ENCODE assay signal across 8 mouse cellular contexts in genomic region chr5:120679676-120680555, GRCm38 (mm10). TPM values are rescaled to one million over a fixed set of nuclear protein-coding genes. Genes with fewer than 3 reads are reported as not detected.
DNase-seq lines count a peak whose midpoint lies in the region; ATAC-seq and TF ChIP-seq lines count a peak whose summit lies in the region.

No protein-coding gene starts in this region.

- peak overlapping the region; percentile 53 for H3K4me2 ChIP-seq in hindbrain, embryonic 11.5 days (replicated peaks; ENCODE audit: low read depth, low read length)

- no peak for TF ChIP-seq POLR2A in lung, adult 2 months (IDR thresholded peaks at IDR 0.05; ENCODE audit: borderline replicate concordance, extremely low read depth, low read depth, low read length)

- H3K27ac ChIP-seq in hindbrain, embryonic 11.5 days (ENCODE audit: low read depth, low read length): peak overlapping the region; percentile 74

- ATAC-seq in G1E (ENCODE audit: extremely low read depth, insufficient number of reproducible peaks, low FRiP score, poor library complexity, severe bottlenecking): 0 out of 2 replicates have a peak, but pooled peaks have one; percentile 12
- ATAC-seq in frontal cortex, adult (ENCODE audit: low TSS enrichment): peak; percentile 81
- peak; percentile 90 for ATAC-seq in hindbrain, embryonic 11.5 days (ENCODE audit: low FRiP score)

- peaks cover 42% of the 10 kb centered on the region for H3K36me3 ChIP-seq in G1E (replicated peaks)
- no peaks in the 10 kb centered on the region for H3K36me3 ChIP-seq in hindbrain, embryonic 11.5 days (ENCODE audit: control insufficient read depth, insufficient read depth, low read length)

- peaks cover 28% of the 10 kb centered on the region for H3K27me3 ChIP-seq in G1E (ENCODE audit: insufficient read depth, low read length)
- peaks cover 25% of the 10 kb centered on the region for H3K27me3 ChIP-seq in hindbrain, embryonic 11.5 days (ENCODE audit: control insufficient read depth, insufficient read depth, low read length)

- 1% methylated on average over 23 of the region's 24 CpGs for WGBS in hindbrain, embryonic 11.5 days
- whole genome bisulfite sequencing in lung, adult 2 months: 6% methylated on average over 24 of the region's 24 CpGs

- no peak for TF ChIP-seq CTCF in G1E (IDR thresholded peaks at IDR 0.05; ENCODE audit: low read depth, low read length)
- peak; percentile 30; the same call in 1 of the 2 replicates for TF ChIP-seq CTCF in lung, adult 2 months (IDR thresholded peaks at IDR 0.05; ENCODE audit: insufficient read depth, low read length)

- no peak overlapping the region; the same call in 1 of the 2 replicates for H3K4me3 ChIP-seq in G1E (ENCODE audit: low read depth, low read length)
- peak overlapping the region; percentile 31 for H3K4me3 ChIP-seq in hindbrain, embryonic 11.5 days (ENCODE audit: low read depth, low read length)
- no peak overlapping the region for H3K4me3 ChIP-seq in lung, adult 2 months (replicated peaks; ENCODE audit: extremely low read depth, low read depth, low read length)

- peak overlapping the region; percentile 40 for H3K9ac ChIP-seq in hindbrain, embryonic 11.5 days (ENCODE audit: low read depth, low read length)

- DNase-seq in G1E (ENCODE audit: low spot score): peak; percentile 91
- DNase-seq in cerebellum, adult 8-10 months: peak; percentile 48
- peak; percentile 94 for DNase-seq in hindbrain, embryonic 11.5 days (ENCODE audit: low spot score)
- peak; percentile 77 for DNase-seq in layer of hippocampus, adult 9-10 months (ENCODE audit: low spot score)
- DNase-seq in lung, adult 2 months: peak; percentile 9
- DNase-seq in ovary, postnatal 10 days (ENCODE audit: low spot score): peak; percentile 70
- DNase-seq in thymus, postnatal 4 days: peak; percentile 73

- no peaks in the 10 kb centered on the region for H3K9me3 ChIP-seq in G1E (replicated peaks)
- no peaks in the 10 kb centered on the region for H3K9me3 ChIP-seq in hindbrain, embryonic 11.5 days (ENCODE audit: control insufficient read depth, low read length)

- peaks cover 72% of the 10 kb centered on the region for H3K4me1 ChIP-seq in G1E (ENCODE audit: insufficient read depth, low read depth, low read length)
- no peaks in the 10 kb centered on the region; the same call in 1 of the 2 replicates for H3K4me1 ChIP-seq in hindbrain, embryonic 11.5 days (replicated peaks; ENCODE audit: control insufficient read depth, insufficient read depth, low read length)
- H3K4me1 ChIP-seq in lung, adult 2 months (ENCODE audit: control insufficient read depth, insufficient read depth, low read length): no peaks in the 10 kb centered on the region

RNA-seq across cellular contexts. Expression of gene Rasal1, which starts 31.3 kb away (rescaled TPM):
- total RNA-seq in G1E (2014; fragmentation: Nextera tagmentation): 5.6 and 13.2 TPM in 2 replicates
- total RNA-seq in G1E (2017): 1.4 and 1.7 TPM in 2 replicates
- 10.8 and 13.1 TPM in 2 replicates for polyA plus RNA-seq in G1E (2012)
- not detected in 2 replicates for polyA plus RNA-seq in hindbrain, embryonic 11.5 days (2014; fragmentation: Nextera tagmentation; extraction: Ambion mirVana)
- polyA plus RNA-seq in lung, adult 2 months (2012; rRNA removed): 0.80 and 1.6 TPM in 2 replicates

RNA-seq across cellular contexts. Expression of gene Dtx1, which starts 31.8 kb away (rescaled TPM):
- total RNA-seq in G1E (2014; fragmentation: Nextera tagmentation) (not detected in 2 replicates), G1E (2017) (0.05 and 0.06 TPM in 2 replicates)
- 0.03 and 0.09 TPM in 2 replicates for polyA plus RNA-seq in G1E (2012)
- 4.6 and 5.0 TPM in 2 replicates for polyA plus RNA-seq in hindbrain, embryonic 11.5 days (2014; fragmentation: Nextera tagmentation; extraction: Ambion mirVana)
- 6.1 and 7.8 TPM in 2 replicates for polyA plus RNA-seq in lung, adult 2 months (2012; rRNA removed)

RNA-seq across cellular contexts. Expression of gene Cfap73, which starts 45.9 kb away (rescaled TPM):
- total RNA-seq in G1E (2014; fragmentation: Nextera tagmentation): not detected in 2 replicates
- total RNA-seq in G1E (2017): not detected in 2 replicates
- not detected in 2 replicates for polyA plus RNA-seq in G1E (2012)
- polyA plus RNA-seq in hindbrain, embryonic 11.5 days (2014; fragmentation: Nextera tagmentation; extraction: Ambion mirVana): 0.54 and 0.82 TPM in 2 replicates
- polyA plus RNA-seq in lung, adult 2 months (2012; rRNA removed): 1.6 TPM in 2 replicates

Comparison
In these comparisons a context has a peak if more than half of its experiments do, and no peak if none do; other contexts are left out.
1. ATAC-seq: peak in every context shown above with its lines; median percentile 90 in hindbrain, embryonic 11.5 days; 81 in frontal cortex, adult; 12 in G1E.
2. DNase-seq: peak in every context shown above with its lines; median percentile 94 in hindbrain, embryonic 11.5 days; 91 in G1E; 77 in layer of hippocampus, adult 9-10 months; 73 in thymus, postnatal 4 days; 70 in ovary, postnatal 10 days; 48 in cerebellum, adult 8-10 months; 9 in lung, adult 2 months.